ENCODE assay signal across 14 mouse cellular contexts in the genomic region with DNA sequence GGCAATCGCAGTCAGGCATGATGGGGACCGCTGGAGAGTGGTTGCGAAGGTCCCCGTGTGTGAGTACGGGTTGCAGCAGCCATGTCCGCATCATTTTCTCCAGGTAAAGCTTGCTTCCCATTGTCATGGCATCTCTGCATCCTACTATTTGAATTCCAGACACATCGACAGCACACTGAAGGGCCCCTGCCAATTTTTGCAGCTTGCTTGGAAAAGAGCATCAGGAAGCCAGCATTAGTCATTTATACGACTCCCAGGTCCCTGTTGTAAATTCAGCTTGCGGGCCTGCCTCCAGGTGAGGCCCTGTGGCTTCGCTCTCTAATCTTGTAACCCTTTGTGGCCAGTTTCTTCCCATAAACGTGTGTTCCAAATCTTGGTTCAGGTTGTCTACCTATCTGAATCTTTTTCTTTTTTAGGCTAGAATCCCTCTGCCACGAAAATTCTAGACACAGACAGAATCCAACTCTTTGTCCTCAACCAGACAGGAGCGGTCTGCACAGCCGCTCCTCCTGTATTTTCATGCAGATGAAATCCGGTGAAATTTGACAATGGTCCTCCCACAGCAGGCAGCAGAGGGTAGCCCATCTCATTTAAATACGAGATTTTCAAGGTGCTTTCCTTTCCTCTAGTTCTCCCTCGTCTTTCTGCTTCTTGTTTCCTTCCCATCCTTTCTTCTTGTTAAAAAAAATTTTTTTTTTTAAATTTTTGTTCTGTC. TPM values are rescaled to one million over a fixed set of nuclear protein-coding genes. Genes with fewer than 3 reads are reported as not detected.
A peak's percentile ranks its signal among the peaks of the same experiment; 100 is the strongest.
DNase-seq lines count a peak whose midpoint lies in the region; ATAC-seq and TF ChIP-seq lines count a peak whose summit lies in the region.
"Had no signal": no experiment of that assay in that cellular context is flagged by ENCODE, and none has a peak within 500 bp of the region (broad histone marks: within the 10 kb centered on the region; RNA-seq: fewer than 3 reads in every experiment).

No protein-coding gene starts in this region.

- 0 out of 2 replicates have a peak overlapping the region, but pooled peaks have one; percentile 9 for H3K27ac ChIP-seq in forebrain, embryonic 14.5 days (ENCODE audit: low read depth, low read length)
- no peak overlapping the region for H3K27ac ChIP-seq in forebrain, embryonic 10.5 days
- H3K27ac ChIP-seq in ES-E14 (ENCODE audit: insufficient read depth, low read depth, low read length, poor library complexity, severe bottlenecking) = peak overlapping the region; percentile 95
- peak overlapping the region; percentile 35 for H3K27ac ChIP-seq in hindbrain, embryonic 15.5 days (replicated peaks)
- peak overlapping the region; percentile 85 for H3K27ac ChIP-seq in midbrain, embryonic 16.5 days (ENCODE audit: low read length)

- WGBS in forebrain, embryonic 14.5 days = 16% methylated on average over 17 of the region's 17 CpGs
- WGBS in forebrain, embryonic 10.5 days = 21% methylated on average over 17 of the region's 17 CpGs
- WGBS in hindbrain, embryonic 15.5 days = 19% methylated on average over 17 of the region's 17 CpGs
- 13% methylated on average over 17 of the region's 17 CpGs for WGBS in midbrain, embryonic 16.5 days

- peaks cover 5% of the 10 kb centered on the region; the same call in 1 of the 2 replicates for H3K27me3 ChIP-seq in forebrain, embryonic 14.5 days (replicated peaks; ENCODE audit: control insufficient read depth, insufficient read depth, low read length)
- peaks cover 21% of the 10 kb centered on the region for H3K27me3 ChIP-seq in forebrain, embryonic 10.5 days (ENCODE audit: poor library complexity, severe bottlenecking)
- H3K27me3 ChIP-seq in hindbrain, embryonic 15.5 days = no peaks in the 10 kb centered on the region
- H3K27me3 ChIP-seq in midbrain, embryonic 16.5 days (ENCODE audit: control insufficient read depth, insufficient read depth, low read depth, low read length) = no peaks in the 10 kb centered on the region

- H3K9ac ChIP-seq in forebrain, embryonic 14.5 days (ENCODE audit: low read length) = no peak overlapping the region; the same call in 1 of the 2 replicates
- peak overlapping the region; percentile 68 for H3K9ac ChIP-seq in ES-E14 (ENCODE audit: insufficient read depth, low read depth, low read length, poor library complexity, severe bottlenecking)
- no peak overlapping the region for H3K9ac ChIP-seq in hindbrain, embryonic 15.5 days
- H3K9ac ChIP-seq in midbrain, embryonic 16.5 days (ENCODE audit: low read depth, low read length) = peak overlapping the region; percentile 56

- ATAC-seq in forebrain, embryonic 14.5 days = no peak
- peak; percentile 56; the same call in 1 of the 2 replicates for ATAC-seq in hindbrain, embryonic 15.5 days (ENCODE audit: low FRiP score, low read depth)
- peak; percentile 77 for ATAC-seq in midbrain, embryonic 16.5 days
- ATAC-seq in granulocyte monocyte progenitor cell, adult 5-6 weeks (replicated peaks; ENCODE audit: poor library complexity, severe bottlenecking) = no peak
- ATAC-seq: lung, postnatal 0 days had no signal

- in situ Hi-C loops in ES-E14 (cut with MboI; ENCODE audit: low sequenced_read_pairs in 2 of 2, unreplicated experiment in 2 of 2) = loop anchor here in 1 of 2 experiments (10.0 kb wide), 1 partner anchor 428 kb away; a partner anchor contains a TSS

- peaks cover 3% of the 10 kb centered on the region; the same call in 1 of the 2 replicates for H3K4me1 ChIP-seq in forebrain, embryonic 14.5 days (ENCODE audit: control insufficient read depth, insufficient read depth, low read length)
- H3K4me1 ChIP-seq in forebrain, embryonic 10.5 days = peaks cover 5% of the 10 kb centered on the region; the same call in 1 of the 2 replicates
- H3K4me1 ChIP-seq in ES-E14 (ENCODE audit: control insufficient read depth in 2 of 2, insufficient read depth in 2 of 2, low read length in 2 of 2, poor library complexity in 1 of 2) = peaks cover 2 to 3% of the 10 kb centered on the region in 2 experiments; a peak in 2 of 4 replicates
- H3K4me1 ChIP-seq in hindbrain, embryonic 15.5 days (replicated peaks) = peaks cover 8% of the 10 kb centered on the region
- H3K4me1 ChIP-seq in midbrain, embryonic 16.5 days (ENCODE audit: control insufficient read depth, insufficient read depth, low read length) = peaks cover 7% of the 10 kb centered on the region

- H3K9me3 ChIP-seq in forebrain, embryonic 14.5 days (replicated peaks; ENCODE audit: control insufficient read depth, low read length) = no peaks in the 10 kb centered on the region
- no peaks in the 10 kb centered on the region for H3K9me3 ChIP-seq in forebrain, embryonic 10.5 days
- no peaks in the 10 kb centered on the region for H3K9me3 ChIP-seq in ES-E14 (ENCODE audit: control insufficient read depth, insufficient read depth, low read depth, low read length)
- no peaks in the 10 kb centered on the region for H3K9me3 ChIP-seq in hindbrain, embryonic 15.5 days
- no peaks in the 10 kb centered on the region for H3K9me3 ChIP-seq in midbrain, embryonic 16.5 days (replicated peaks; ENCODE audit: control insufficient read depth, low read length, poor library complexity, severe bottlenecking)

- no peak overlapping the region for H3K4me3 ChIP-seq in forebrain, embryonic 14.5 days (ENCODE audit: low read depth, low read length)
- no peak overlapping the region for H3K4me3 ChIP-seq in forebrain, embryonic 10.5 days
- H3K4me3 ChIP-seq in ES-E14 (ENCODE audit: insufficient read depth in 1 of 2, low read depth in 1 of 2, low read length in 2 of 2, poor library complexity in 1 of 2, severe bottlenecking in 1 of 2) = peak overlapping the region; percentile 46 to 59
- H3K4me3 ChIP-seq in hindbrain, embryonic 15.5 days = no peak overlapping the region
- H3K4me3 ChIP-seq in midbrain, embryonic 16.5 days (ENCODE audit: low read depth, low read length) = peak overlapping the region; percentile 12

- peak; percentile 49 for DNase-seq in forebrain, embryonic 14.5 days (ENCODE audit: low spot score)
- no peak for DNase-seq in forebrain, embryonic 10.5 days (ENCODE audit: extremely low spot score, low spot score)
- peak; percentile 70 for DNase-seq in ES-E14 (ENCODE audit: low read depth, low spot score)
- no peak for DNase-seq in B cell, adult 2 months
- DNase-seq in ovary, postnatal 36 days (ENCODE audit: low spot score) = no peak
- DNase-seq: adrenal gland, postnatal 10 days; liver had no signal

- no peaks in the 10 kb centered on the region for H3K36me3 ChIP-seq in forebrain, embryonic 14.5 days (ENCODE audit: control insufficient read depth, insufficient read depth, low read length)
- H3K36me3 ChIP-seq in forebrain, embryonic 10.5 days (replicated peaks) = no peaks in the 10 kb centered on the region
- no peaks in the 10 kb centered on the region for H3K36me3 ChIP-seq in ES-E14 (ENCODE audit: control insufficient read depth, insufficient read depth, low read length, poor library complexity, severe bottlenecking)
- H3K36me3 ChIP-seq in hindbrain, embryonic 15.5 days = no peaks in the 10 kb centered on the region
- no peaks in the 10 kb centered on the region for H3K36me3 ChIP-seq in midbrain, embryonic 16.5 days (ENCODE audit: control insufficient read depth, insufficient read depth, low read length)

- peak overlapping the region; percentile 16; the same call in 1 of the 2 replicates for H3K4me2 ChIP-seq in forebrain, embryonic 14.5 days (ENCODE audit: low read length)
- H3K4me2 ChIP-seq in hindbrain, embryonic 15.5 days = peak overlapping the region; percentile 32
- H3K4me2 ChIP-seq in midbrain, embryonic 16.5 days (ENCODE audit: low read length) = peak overlapping the region; percentile 46
- H3K4me2 ChIP-seq: heart, embryonic 11.5 days had no signal

TF ChIP-seq in ES-E14, 5 proteins besides CTCF, POLR2A, EP300 and RAD21:
- no peak for TF ChIP-seq ZC3H11A (IDR thresholded peaks at IDR 0.05; ENCODE audit: borderline replicate concordance, low read depth, low read length)
- no peak for TF ChIP-seq MAFK (IDR thresholded peaks at IDR 0.05; ENCODE audit: insufficient read depth, low read depth, low read length)
- TF ChIP-seq HCFC1 (IDR thresholded peaks at IDR 0.05; ENCODE audit: borderline replicate concordance, insufficient read depth, low read length) = no peak
- TF ChIP-seq CHD2 (IDR thresholded peaks at IDR 0.05; ENCODE audit: low read depth, low read length) = no peak
- peak; percentile 88 for TF ChIP-seq ZNF384 (IDR thresholded peaks at IDR 0.05; ENCODE audit: low read depth, low read length)

RNA-seq across cellular contexts. Expression of a gene that starts 34.7 kb away (rescaled TPM):
- polyA plus RNA-seq in forebrain, embryonic 14.5 days (2014; fragmentation: Nextera tagmentation; extraction: Ambion mirVana) = 56.5 and 66.2 TPM in 2 replicates
- polyA plus RNA-seq in forebrain, embryonic 10.5 days (2016; fragmentation: Nextera tagmentation; extraction: Ambion mirVana) = 47.8 and 48.3 TPM in 2 replicates
- 13.6 and 13.9 TPM in 2 replicates for total RNA-seq in ES-E14 (2012; rRNA removed)
- polyA plus RNA-seq in hindbrain, embryonic 15.5 days (2015; fragmentation: Nextera tagmentation; extraction: Ambion mirVana) = 66.9 and 67.0 TPM in 2 replicates
- 84.0 and 86.3 TPM in 2 replicates for polyA plus RNA-seq in midbrain, embryonic 16.5 days (2015; fragmentation: Nextera tagmentation; extraction: Ambion mirVana)
- total RNA-seq in granulocyte monocyte progenitor cell, adult 5-6 weeks (2014; fragmentation: Nextera tagmentation) = 45.1 and 45.5 TPM in 2 replicates
- 57.4 and 64.1 TPM in 2 replicates for total RNA-seq in granulocyte monocyte progenitor cell, adult 5-6 weeks (2017)

RNA-seq across cellular contexts. Expression of a gene that starts 35.0 kb away (rescaled TPM):
- 30.2 TPM in 2 replicates for polyA plus RNA-seq in forebrain, embryonic 14.5 days (2014; fragmentation: Nextera tagmentation; extraction: Ambion mirVana)
- polyA plus RNA-seq in forebrain, embryonic 10.5 days (2016; fragmentation: Nextera tagmentation; extraction: Ambion mirVana) = 24.3 and 26.4 TPM in 2 replicates
- 0.76 and 1.4 TPM in 2 replicates for total RNA-seq in ES-E14 (2012; rRNA removed)
- 36.0 and 37.9 TPM in 2 replicates for polyA plus RNA-seq in hindbrain, embryonic 15.5 days (2015; fragmentation: Nextera tagmentation; extraction: Ambion mirVana)
- 25.5 and 29.0 TPM in 2 replicates for polyA plus RNA-seq in midbrain, embryonic 16.5 days (2015; fragmentation: Nextera tagmentation; extraction: Ambion mirVana)
- total RNA-seq in granulocyte monocyte progenitor cell, adult 5-6 weeks (2014; fragmentation: Nextera tagmentation) = 334 and 343 TPM in 2 replicates
- 231 and 233 TPM in 2 replicates for total RNA-seq in granulocyte monocyte progenitor cell, adult 5-6 weeks (2017)

RNA-seq across cellular contexts. Expression of a gene that starts 35.4 kb away (rescaled TPM):
- polyA plus RNA-seq in forebrain, embryonic 14.5 days (2014; fragmentation: Nextera tagmentation; extraction: Ambion mirVana) = 0.67 and 1.8 TPM in 2 replicates
- 1.4 and 1.6 TPM in 2 replicates for polyA plus RNA-seq in forebrain, embryonic 10.5 days (2016; fragmentation: Nextera tagmentation; extraction: Ambion mirVana)
- 0.54 and 1.4 TPM in 2 replicates for total RNA-seq in ES-E14 (2012; rRNA removed)
- polyA plus RNA-seq in hindbrain, embryonic 15.5 days (2015; fragmentation: Nextera tagmentation; extraction: Ambion mirVana) = 2.7 and 3.0 TPM in 2 replicates
- polyA plus RNA-seq in midbrain, embryonic 16.5 days (2015; fragmentation: Nextera tagmentation; extraction: Ambion mirVana) = 2.3 and 2.9 TPM in 2 replicates
- total RNA-seq in granulocyte monocyte progenitor cell, adult 5-6 weeks (2014; fragmentation: Nextera tagmentation) = not detected in 2 replicates
- 0.98 TPM in 1 of 2 replicates, not detected in the other for total RNA-seq in granulocyte monocyte progenitor cell, adult 5-6 weeks (2017)
- total RNA-seq: adrenal gland, postnatal 10 days; hematopoietic stem cell, adult 5-6 weeks; layer of hippocampus, postnatal 10 days had no signal

Comparison
In these comparisons a context has a peak if more than half of its experiments do, and no peak if none do; other contexts are left out.
1. DNase-seq: peak in forebrain, embryonic 14.5 days (single experiment) and ES-E14 (single experiment); none in forebrain, embryonic 10.5 days (single experiment), B cell, adult 2 months (0 of 2) and ovary, postnatal 36 days (single experiment).
2. ATAC-seq: peak in hindbrain, embryonic 15.5 days (single experiment) and midbrain, embryonic 16.5 days (single experiment); none in forebrain, embryonic 14.5 days (single experiment) and granulocyte monocyte progenitor cell, adult 5-6 weeks (single experiment).
3. H3K4me3 ChIP-seq: peak in ES-E14 (2 of 2) and midbrain, embryonic 16.5 days (single experiment); none in forebrain, embryonic 14.5 days (single experiment), forebrain, embryonic 10.5 days (single experiment) and hindbrain, embryonic 15.5 days (single experiment).
4. H3K9ac ChIP-seq: peak in ES-E14 (single experiment) and midbrain, embryonic 16.5 days (single experiment); none in forebrain, embryonic 14.5 days (single experiment) and hindbrain, embryonic 15.5 days (single experiment).
5. Peak in every context shown above with its lines, with median percentiles within 50 percentile points of each other: H3K4me2 ChIP-seq.